Mouse (Mus musculus): ENCODE measurements at regions not wholly inside any gene's neighbourhood (a gene's known extent, or its start where the extent isn't known, plus 50 kb on each side); places are given as distances from the start of the nearest gene placed in this dataset.

GRCm38 (mm10) chr10:121161201-121161600 is 127.4 kb downstream of the Wif1 start:
- TF ChIP-seq CTCF (IDR thresholded peaks at IDR 0.05; ENCODE audit: low read depth) (no peak), EP300 (optimal IDR thresholded peaks at IDR 0.05) (no peak)
